Mouse (Mus musculus) E14TG2a.4 (cell line): ENCODE data around the gene Zfp12.

Source experiments
- CTCF ChIP-seq: conservative IDR thresholded peaks from 2 replicates; pipeline ENCODE4 v1.5.1; 2014; ENCODE audit warnings: low read length
- NANOG ChIP-seq: IDR thresholded peaks from 2 replicates; pipeline ENCODE4 v1.6.1; 2014; ENCODE audit warnings: borderline replicate concordance, low read length, mixed read lengths
- POU5F1 ChIP-seq: IDR thresholded peaks from 2 replicates; pipeline ENCODE4 v1.6.1; 2014; ENCODE audit warnings: low read length, borderline replicate concordance

GRCm38 (mm10) chr5:143222287-143222686 lies 12.7 kb upstream of the Zfp12 start:
- TF ChIP-seq CTCF (no peak), POU5F1 (no peak), NANOG (no peak)
